Mouse (Mus musculus) MEL (cell line): ENCODE measurements around the gene Ccm2.

ENCODE experiments used
- CTCF ChIP-seq, 3 experiments: IDR thresholded peaks in 2 of 3; conservative IDR thresholded peaks in 1 of 3; 2 replicates each; pipeline ENCODE4 v1.5.1; 2011 to 2012; ENCODE audit warnings: low read length in 3 of 3, low read depth in 2 of 3, mild to moderate bottlenecking in 2 of 3, improper control_type of control experiment in 1 of 3, inconsistent platforms in 1 of 3, mixed read lengths in 1 of 3, moderate library complexity in 1 of 3; ENCODE audit not compliant: control insufficient read depth in 1 of 3, insufficient read depth in 1 of 3, poor library complexity in 1 of 3, severe bottlenecking in 1 of 3
- GATA1 ChIP-seq: IDR thresholded peaks from 2 replicates; pipeline ENCODE4 v1.6.1; 2011; ENCODE audit warnings: low read depth, low read length, improper control_type of control experiment
- POLR2A ChIP-seq, 2 experiments: IDR thresholded peaks; 2 replicates each; pipeline ENCODE4 v1.6.1; 2011 to 2012; ENCODE audit warnings: low read length in 2 of 2, mild to moderate bottlenecking in 2 of 2, control low read depth in 1 of 2, improper control_type of control experiment in 1 of 2, low read depth in 1 of 2, moderate library complexity in 1 of 2; ENCODE audit not compliant: control insufficient read depth in 1 of 2, insufficient read depth in 1 of 2, poor library complexity in 1 of 2
- TAL1 ChIP-seq: IDR thresholded peaks from 2 replicates; pipeline ENCODE4 v1.6.1; 2012; ENCODE audit warnings: mild to moderate bottlenecking, inconsistent platforms, low read length, moderate library complexity, mixed read lengths
- UBTF ChIP-seq: IDR thresholded peaks from 2 replicates; pipeline ENCODE4 v1.6.1; 2012; ENCODE audit warnings: low read depth, mild to moderate bottlenecking, inconsistent platforms, low read length, improper control_type of control experiment, moderate library complexity, borderline replicate concordance; ENCODE audit not compliant: insufficient read depth
- ZC3H11A ChIP-seq: IDR thresholded peaks from 2 replicates; pipeline ENCODE4 v1.6.1; 2012; ENCODE audit warnings: low read depth, mild to moderate bottlenecking, inconsistent platforms, low read length, improper control_type of control experiment

DNA sequence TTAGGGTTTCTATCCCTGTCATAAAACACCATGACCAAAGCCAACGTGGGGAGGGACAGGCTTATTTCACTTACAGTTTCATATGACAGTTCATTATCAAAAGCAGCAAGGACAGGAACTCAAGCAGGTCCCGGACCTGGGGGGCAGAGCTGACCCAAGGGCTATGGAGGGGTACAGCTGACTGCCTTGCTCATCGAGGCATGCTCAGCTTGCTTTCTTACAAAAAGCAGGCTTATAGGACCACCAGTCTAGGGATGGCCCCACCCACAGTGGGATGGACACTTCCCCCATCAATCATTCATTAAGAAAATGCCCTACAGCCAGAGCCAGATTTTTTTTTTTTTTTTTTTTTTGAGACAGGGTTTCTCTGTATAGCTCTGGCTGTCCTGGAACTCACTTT is 15.9 kb upstream of the Ccm2 start:
- no peak for TF ChIP-seq CTCF (IDR thresholded peaks at IDR 0.05 in 2 of 3, conservative IDR thresholded peaks at IDR 0.05 in 1 of 3; ENCODE audit: control insufficient read depth in 1 of 3, insufficient read depth in 1 of 3, low read depth in 2 of 3, low read length in 3 of 3, poor library complexity in 1 of 3, severe bottlenecking in 1 of 3)
- TF ChIP-seq GATA1: no peak
- TF ChIP-seq TAL1: no peak
- no peak for TF ChIP-seq ZC3H11A
- TF ChIP-seq POLR2A (IDR thresholded peaks at IDR 0.05; ENCODE audit: control insufficient read depth in 1 of 2, insufficient read depth in 1 of 2, low read depth in 1 of 2, low read length in 2 of 2, poor library complexity in 1 of 2): no peak
- no peak for TF ChIP-seq UBTF
